Mouse (Mus musculus): ENCODE results near the gene Cend1.

Gene Cend1

GRCm38 (mm10) chr7:141429310-141429709 is at the start of gene Cend1:
Gene Cend1, minus strand, starts transcription at chr7:141429491.
- in situ Hi-C loops (cut with MboI; ENCODE audit: low sequenced_read_pairs): no loop called here

GRCm38 (mm10) chr7:141478270-141478748 is 49.0 kb upstream of the Cend1 start:
- in situ Hi-C loops (cut with MboI; ENCODE audit: low sequenced_read_pairs): no loop called here

GRCm38 (mm10) chr7:141477578-141478269 is 48.4 kb upstream of the Cend1 start:
- in situ Hi-C loops (cut with MboI; ENCODE audit: low sequenced_read_pairs): no loop called here

DNA sequence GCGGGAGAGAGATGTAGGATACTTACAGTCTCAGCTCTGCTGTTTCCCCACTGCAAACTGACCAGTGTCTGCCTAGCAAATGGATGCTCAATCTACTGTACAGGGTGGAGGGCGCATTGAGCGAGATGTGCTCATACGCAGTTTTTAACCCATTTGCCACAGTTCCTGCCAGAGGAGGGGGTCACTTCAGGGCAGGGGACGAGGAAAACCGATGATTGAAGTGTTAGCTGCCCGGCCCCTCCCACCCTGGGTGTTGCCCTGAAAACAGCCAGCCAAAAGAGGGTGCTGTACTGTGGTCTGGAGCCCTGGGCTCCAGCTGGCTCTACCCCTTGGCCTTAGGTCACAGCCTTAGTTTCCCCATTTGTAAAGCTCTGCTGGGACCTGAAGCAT is 47.7 kb upstream of the Cend1 start:
- in situ Hi-C loops (cut with MboI; ENCODE audit: low sequenced_read_pairs): no loop called here

- in situ Hi-C loops (cut with MboI; ENCODE audit: low sequenced_read_pairs): no loop called here
Observed at GRCm38 (mm10) chr7:141476226-141476980, 47.1 kb upstream of the Cend1 start.

GRCm38 (mm10) chr7:141475805-141476158 is 46.5 kb upstream of the Cend1 start:
- in situ Hi-C loops (cut with MboI; ENCODE audit: low sequenced_read_pairs): no loop called here

- in situ Hi-C loops (cut with MboI; ENCODE audit: low sequenced_read_pairs): no loop called here
Observed at GRCm38 (mm10) chr7:141475011-141475804, 45.9 kb upstream of the Cend1 start, which contains the start of the genes Polr2l and Tspan4. Gene Polr2l, minus strand, starts transcription at chr7:141475132. Gene Tspan4, plus strand, starts transcription at chr7:141475240.

GRCm38 (mm10) chr7:141474160-141474559 is 44.9 kb upstream of the Cend1 start:
- in situ Hi-C loops (cut with MboI; ENCODE audit: low sequenced_read_pairs): no loop called here

GRCm38 (mm10) chr7:141472763-141473162 is 43.5 kb upstream of the Cend1 start:
- in situ Hi-C loops (cut with MboI; ENCODE audit: low sequenced_read_pairs): no loop called here

DNA sequence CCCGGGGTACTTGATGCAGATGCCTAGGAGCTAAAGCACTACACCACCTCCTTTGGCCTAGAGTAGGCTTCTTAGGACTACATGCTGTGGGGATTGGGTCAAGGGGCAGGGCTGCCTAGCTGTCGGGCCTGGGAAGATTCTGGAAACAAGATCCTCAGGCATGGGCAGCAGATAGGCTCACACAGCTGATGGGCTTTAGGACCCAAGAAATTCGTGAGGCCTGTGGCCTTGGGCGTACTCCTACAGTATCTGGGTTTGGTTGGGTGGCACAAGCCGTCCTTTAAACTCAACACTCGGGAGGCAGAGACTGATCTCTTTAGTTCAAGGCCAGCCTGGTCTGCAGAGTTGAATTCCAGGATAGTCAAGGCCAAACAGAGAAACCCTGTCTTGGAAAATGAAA is 42.9 kb upstream of the Cend1 start:
- in situ Hi-C loops (cut with MboI; ENCODE audit: low sequenced_read_pairs): no loop called here

DNA sequence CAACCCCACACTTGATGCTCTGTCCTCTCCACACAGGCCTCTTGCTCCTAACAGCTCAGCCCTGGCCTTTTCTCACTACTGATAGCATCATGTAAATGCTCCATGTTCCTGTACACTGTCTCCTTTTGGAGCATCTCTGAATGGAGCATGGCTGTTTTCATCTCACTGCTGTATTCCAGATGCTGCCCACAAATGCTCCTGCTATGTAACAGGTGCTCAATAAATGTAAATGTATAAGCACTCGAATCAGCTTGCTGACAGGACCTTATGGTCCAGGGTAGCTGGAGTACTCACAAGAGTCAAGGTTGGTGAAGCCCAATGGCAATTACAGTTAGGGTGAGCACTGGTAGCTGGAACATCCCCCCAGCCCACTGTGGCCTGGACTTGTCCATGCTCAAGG is 41.9 kb upstream of the Cend1 start:
- in situ Hi-C loops (cut with MboI; ENCODE audit: low sequenced_read_pairs): no loop called here

GRCm38 (mm10) chr7:141470637-141470944 is 41.3 kb upstream of the Cend1 start:
- in situ Hi-C loops (cut with MboI; ENCODE audit: low sequenced_read_pairs): no loop called here

DNA sequence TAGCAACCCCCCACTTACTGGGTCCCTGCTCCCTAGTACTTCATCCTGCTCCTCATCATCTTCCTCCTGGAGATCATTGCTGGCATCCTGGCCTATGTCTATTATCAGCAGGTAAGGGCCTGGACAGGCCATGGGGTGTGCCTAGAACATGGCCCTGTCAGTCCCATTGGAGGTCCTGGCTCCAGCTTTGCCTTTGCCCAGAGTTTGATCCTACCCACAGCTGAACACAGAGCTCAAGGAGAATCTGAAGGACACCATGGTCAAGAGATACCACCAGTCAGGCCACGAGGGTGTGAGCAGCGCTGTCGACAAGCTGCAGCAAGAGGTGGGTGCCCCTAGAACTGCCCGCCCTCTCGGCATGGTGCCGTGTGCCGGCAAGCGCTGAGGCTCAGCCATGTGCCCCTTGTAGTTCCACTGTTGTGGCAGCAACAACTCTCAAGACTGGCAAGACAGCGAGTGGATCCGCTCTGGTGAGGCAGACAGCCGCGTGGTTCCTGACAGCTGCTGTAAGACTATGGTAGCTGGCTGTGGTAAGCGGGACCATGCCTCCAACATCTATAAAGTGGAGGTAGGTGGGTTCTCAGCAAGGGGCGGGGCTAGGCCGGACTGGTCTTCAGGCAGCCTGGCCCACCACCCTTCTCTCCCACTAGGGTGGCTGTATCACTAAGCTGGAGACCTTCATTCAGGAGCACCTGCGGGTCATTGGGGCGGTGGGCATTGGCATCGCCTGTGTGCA is 40.8 kb upstream of the Cend1 start:
- in situ Hi-C loops (cut with MboI; ENCODE audit: low sequenced_read_pairs): no loop called here

DNA sequence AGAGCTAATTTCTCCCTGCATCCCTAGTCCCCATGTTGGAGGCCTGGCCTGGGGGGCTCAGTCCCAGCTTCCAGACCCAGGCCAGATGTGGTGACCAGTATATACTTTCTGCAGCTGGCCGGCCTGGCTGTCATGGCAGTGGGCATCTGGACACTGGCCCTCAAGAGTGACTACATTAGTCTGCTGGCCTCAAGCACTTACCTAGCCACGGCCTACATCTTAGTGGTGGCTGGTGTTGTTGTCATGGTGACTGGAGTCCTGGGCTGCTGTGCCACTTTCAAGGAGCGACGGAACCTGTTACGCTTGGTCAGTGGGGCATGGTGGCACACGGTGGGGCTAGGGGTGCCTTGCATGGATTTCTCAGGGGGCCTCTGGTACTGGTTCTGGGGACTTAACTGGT is 40.1 kb upstream of the Cend1 start:
- in situ Hi-C loops (cut with MboI; ENCODE audit: low sequenced_read_pairs): no loop called here

- in situ Hi-C loops (cut with MboI; ENCODE audit: low sequenced_read_pairs): no loop called here
Observed at GRCm38 (mm10) chr7:141468522-141469211, 39.4 kb upstream of the Cend1 start.

- in situ Hi-C loops (cut with MboI; ENCODE audit: low sequenced_read_pairs): no loop called here
Observed at GRCm38 (mm10) chr7:141468164-141468521, 38.9 kb upstream of the Cend1 start.

DNA sequence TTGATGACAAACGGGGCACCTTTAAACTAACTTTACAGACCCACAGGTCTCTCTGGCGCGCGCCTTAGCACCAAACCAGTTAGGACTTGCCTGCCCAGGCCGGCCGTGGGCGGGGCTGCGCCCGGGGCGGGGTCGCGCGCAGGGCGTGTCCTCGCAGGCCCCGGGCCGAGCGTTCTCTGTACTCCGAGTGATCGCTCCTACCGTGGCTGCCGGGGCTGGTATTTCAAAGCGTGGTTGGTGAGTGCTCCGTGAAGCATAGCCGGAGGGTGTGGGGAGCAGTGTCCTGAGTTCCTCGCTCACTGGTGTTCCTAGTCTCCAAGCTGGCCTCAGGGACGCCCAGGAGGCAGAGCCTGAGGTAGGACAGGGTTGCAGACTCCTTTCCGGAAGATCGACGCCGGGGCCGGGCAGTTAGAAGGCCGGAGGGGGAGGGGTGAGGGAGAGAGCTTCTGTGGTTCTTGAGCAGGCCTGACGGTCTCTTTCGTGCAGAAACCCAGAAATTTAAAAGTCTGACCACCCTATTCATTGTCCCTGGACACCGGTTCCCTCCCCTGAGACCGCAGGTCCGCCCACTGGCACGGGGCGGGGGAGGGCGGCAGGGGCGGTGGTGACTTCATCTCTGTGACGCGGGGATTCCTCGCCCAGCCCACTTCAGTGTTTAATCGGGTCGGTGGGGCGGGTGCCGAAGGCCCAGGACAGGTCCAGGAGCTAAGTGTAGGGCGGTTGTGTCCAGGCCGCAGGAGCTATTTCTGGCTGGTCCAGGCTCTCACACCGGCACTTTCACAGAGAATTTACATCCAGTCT is 38.1 kb upstream of the Cend1 start, which contains the start of gene Cd151:
Cd151 (plus strand) TSS at position 163 of the 801 bp plus-strand sequence.
- in situ Hi-C loops (cut with MboI; ENCODE audit: low sequenced_read_pairs): no loop called here

DNA sequence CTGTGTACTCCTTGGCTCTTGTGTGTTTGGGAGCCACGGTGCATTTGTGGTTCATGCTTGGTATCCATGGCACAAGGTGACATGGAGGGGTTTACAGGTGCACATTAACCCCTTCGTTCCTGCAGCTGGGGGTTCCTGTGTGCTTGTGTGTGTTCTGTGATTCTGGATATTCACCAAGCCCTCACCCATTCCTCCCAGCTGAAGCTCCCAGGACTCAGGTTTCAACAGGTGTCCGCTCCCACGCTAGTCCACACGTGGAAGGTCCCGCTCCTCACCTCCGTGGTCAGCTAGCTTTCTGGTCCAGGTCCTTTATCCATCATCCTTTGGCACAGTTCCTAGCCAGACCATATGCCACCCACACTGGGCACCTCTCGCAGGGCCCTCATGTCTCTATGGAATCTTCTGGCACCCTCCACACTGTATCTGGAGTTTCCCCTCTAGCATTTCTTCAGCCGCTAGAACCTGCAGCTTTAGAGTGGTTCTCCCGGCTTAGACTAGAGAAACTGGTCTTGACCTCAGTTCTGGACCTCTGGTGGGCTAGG is 37.4 kb upstream of the Cend1 start:
- in situ Hi-C loops (cut with MboI; ENCODE audit: low sequenced_read_pairs): no loop called here

GRCm38 (mm10) chr7:141466045-141466394 is 36.7 kb upstream of the Cend1 start:
- in situ Hi-C loops (cut with MboI; ENCODE audit: low sequenced_read_pairs): no loop called here
